Comparison of ENCODE assay signal across 8 mouse cellular contexts in the genomic region with DNA sequence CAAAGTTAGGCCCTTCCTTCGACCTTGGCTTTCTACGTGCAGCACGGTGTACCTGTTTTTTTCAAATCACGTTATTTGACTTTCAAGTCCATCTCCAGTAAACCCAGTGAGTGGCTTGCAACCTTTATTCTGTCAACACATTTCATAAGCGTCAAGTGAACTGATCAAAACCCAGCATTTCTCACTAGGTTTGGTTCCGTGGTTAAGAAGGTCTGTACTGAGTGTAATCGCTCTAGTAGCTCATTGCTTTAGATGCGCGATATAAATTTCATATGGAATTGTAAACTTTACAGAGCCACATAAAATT. TPM values are rescaled to one million over a fixed set of nuclear protein-coding genes. Genes with fewer than 3 reads are reported as not detected.
DNase-seq lines count a peak whose midpoint lies in the region; ATAC-seq and TF ChIP-seq lines count a peak whose summit lies in the region.

No protein-coding gene starts in this region.

- H3K27me3 ChIP-seq in embryonic facial prominence, embryonic 12.5 days: no peaks in the 10 kb centered on the region
- H3K27me3 ChIP-seq in intestine, postnatal 0 days (replicated peaks; ENCODE audit: control insufficient read depth, insufficient read depth, low read length): no peaks in the 10 kb centered on the region
- H3K27me3 ChIP-seq in neural tube, embryonic 15.5 days (replicated peaks): no peaks in the 10 kb centered on the region

- no peak for TF ChIP-seq CTCF in lung, adult 2 months (IDR thresholded peaks at IDR 0.05; ENCODE audit: insufficient read depth, low read length)
- TF ChIP-seq CTCF in intestine, postnatal 0 days (IDR thresholded peaks at IDR 0.05; ENCODE audit: low read depth): no peak

- peaks cover 31% of the 10 kb centered on the region for H3K36me3 ChIP-seq in embryonic facial prominence, embryonic 12.5 days
- peaks cover 35% of the 10 kb centered on the region for H3K36me3 ChIP-seq in intestine, postnatal 0 days (ENCODE audit: control insufficient read depth, insufficient read depth)
- H3K36me3 ChIP-seq in neural tube, embryonic 15.5 days: peaks cover 22% of the 10 kb centered on the region

- no peak for TF ChIP-seq POLR2A in lung, adult 2 months (IDR thresholded peaks at IDR 0.05; ENCODE audit: borderline replicate concordance, extremely low read depth, low read depth, low read length)

- 3% methylated on average over 9 of the region's 9 CpGs for WGBS in lung, adult 2 months
- WGBS in embryonic facial prominence, embryonic 12.5 days: 3% methylated on average over 9 of the region's 9 CpGs
- 1% methylated on average over 9 of the region's 9 CpGs for WGBS in intestine, postnatal 0 days
- 6% methylated on average over 9 of the region's 9 CpGs for WGBS in neural tube, embryonic 15.5 days

- H3K27ac ChIP-seq in embryonic facial prominence, embryonic 12.5 days: peak overlapping the region; percentile 89
- peak overlapping the region; percentile 83; the same call in 1 of the 2 replicates for H3K27ac ChIP-seq in intestine, postnatal 0 days (ENCODE audit: low read depth, low read length)
- peak overlapping the region; percentile 82 for H3K27ac ChIP-seq in neural tube, embryonic 15.5 days (replicated peaks)

- H3K9ac ChIP-seq in embryonic facial prominence, embryonic 12.5 days: peak overlapping the region; percentile 86
- H3K9ac ChIP-seq in intestine, postnatal 0 days (ENCODE audit: low read depth, low read length): peak overlapping the region; percentile 83
- H3K9ac ChIP-seq in neural tube, embryonic 15.5 days (replicated peaks): peak overlapping the region; percentile 71

- DNase-seq in lung, adult 2 months: no peak
- no peak for DNase-seq in lung, postnatal 4 days
- no peak for DNase-seq in embryo, embryonic 11 days
- DNase-seq in embryo, embryonic 10 days (ENCODE audit: low spot score): no peak
- DNase-seq in frontal cortex, postnatal 10 days (ENCODE audit: low spot score in 2 of 2): no peak

- peak overlapping the region; percentile 74 for H3K4me2 ChIP-seq in embryonic facial prominence, embryonic 12.5 days (replicated peaks)
- peak overlapping the region; percentile 87 for H3K4me2 ChIP-seq in intestine, postnatal 0 days (replicated peaks; ENCODE audit: low read depth)
- H3K4me2 ChIP-seq in neural tube, embryonic 15.5 days: peak overlapping the region; percentile 92

- H3K4me1 ChIP-seq in lung, adult 2 months (ENCODE audit: control insufficient read depth, insufficient read depth, low read length): no peaks in the 10 kb centered on the region
- H3K4me1 ChIP-seq in embryonic facial prominence, embryonic 12.5 days: peaks cover 15% of the 10 kb centered on the region
- no peaks in the 10 kb centered on the region; the same call in 1 of the 2 replicates for H3K4me1 ChIP-seq in intestine, postnatal 0 days (replicated peaks; ENCODE audit: control insufficient read depth, insufficient read depth, low read length)
- H3K4me1 ChIP-seq in neural tube, embryonic 15.5 days: peaks cover 24% of the 10 kb centered on the region

- H3K9me3 ChIP-seq in embryonic facial prominence, embryonic 12.5 days: no peaks in the 10 kb centered on the region
- H3K9me3 ChIP-seq in intestine, postnatal 0 days (ENCODE audit: control insufficient read depth): no peaks in the 10 kb centered on the region
- H3K9me3 ChIP-seq in neural tube, embryonic 15.5 days (replicated peaks): no peaks in the 10 kb centered on the region

- H3K4me3 ChIP-seq in lung, adult 2 months (replicated peaks; ENCODE audit: extremely low read depth, low read depth, low read length): peak overlapping the region; percentile 83
- peak overlapping the region; percentile 75 for H3K4me3 ChIP-seq in embryonic facial prominence, embryonic 12.5 days
- H3K4me3 ChIP-seq in intestine, postnatal 0 days (ENCODE audit: low read depth, low read length): peak overlapping the region; percentile 93
- peak overlapping the region; percentile 65 for H3K4me3 ChIP-seq in neural tube, embryonic 15.5 days (replicated peaks)

- no peak for ATAC-seq in embryonic facial prominence, embryonic 12.5 days (ENCODE audit: insufficient number of reproducible peaks, insufficient read depth, low FRiP score, low TSS enrichment)
- no peak for ATAC-seq in intestine, postnatal 0 days
- ATAC-seq in neural tube, embryonic 15.5 days (ENCODE audit: low FRiP score): peak; percentile 1; the same call in 1 of the 2 replicates

RNA-seq across cellular contexts. Expression of gene Adh5, which starts 0.5 kb away (rescaled TPM):
- polyA plus RNA-seq in lung, adult 2 months (2012; rRNA removed): 20.9 and 29.3 TPM in 2 replicates
- polyA plus RNA-seq in embryonic facial prominence, embryonic 12.5 days (2016; fragmentation: Nextera tagmentation; extraction: Ambion mirVana): 236 and 237 TPM in 2 replicates
- 105 and 111 TPM in 2 replicates for polyA plus RNA-seq in intestine, postnatal 0 days (2015; fragmentation: Nextera tagmentation; extraction: Ambion mirVana)
- polyA plus RNA-seq in neural tube, embryonic 15.5 days (2015; fragmentation: Nextera tagmentation; extraction: Ambion mirVana): 179 and 188 TPM in 2 replicates

RNA-seq across cellular contexts. Expression of gene Adh4, which starts 28.2 kb away (rescaled TPM):
- polyA plus RNA-seq in lung, adult 2 months (2012; rRNA removed): not detected in 2 replicates
- polyA plus RNA-seq in embryonic facial prominence, embryonic 12.5 days (2016; fragmentation: Nextera tagmentation; extraction: Ambion mirVana): not detected in 2 replicates
- 0.51 TPM in 1 of 2 replicates, not detected in the other for polyA plus RNA-seq in intestine, postnatal 0 days (2015; fragmentation: Nextera tagmentation; extraction: Ambion mirVana)
- polyA plus RNA-seq in neural tube, embryonic 15.5 days (2015; fragmentation: Nextera tagmentation; extraction: Ambion mirVana): not detected in 2 replicates

RNA-seq across cellular contexts. Expression of gene Metap1, which starts 45.9 kb away (rescaled TPM):
- polyA plus RNA-seq in lung, adult 2 months (2012; rRNA removed): 8.9 and 15.6 TPM in 2 replicates
- polyA plus RNA-seq in embryonic facial prominence, embryonic 12.5 days (2016; fragmentation: Nextera tagmentation; extraction: Ambion mirVana): 43.9 and 46.6 TPM in 2 replicates
- 29.0 and 29.6 TPM in 2 replicates for polyA plus RNA-seq in intestine, postnatal 0 days (2015; fragmentation: Nextera tagmentation; extraction: Ambion mirVana)
- polyA plus RNA-seq in neural tube, embryonic 15.5 days (2015; fragmentation: Nextera tagmentation; extraction: Ambion mirVana): 47.0 and 47.5 TPM in 2 replicates
